Mouse (Mus musculus) large intestine, adult 2 months (tissue): ENCODE measurements around the gene Abhd8. TPM values are rescaled to one million over a fixed set of nuclear protein-coding genes. Genes with fewer than 3 reads are reported as not detected.
A peak's percentile ranks its signal among the peaks of the same experiment; 100 is the strongest.

Experiments used
- DNase-seq: peaks from one replicate; pipeline ENCODE4 v3.0.0-alpha.2; 2012; ENCODE audit warnings: low read depth, low spot score
- WGBS: fragments of 180-500 bp; shearing (Covaris S2); methylation state at CpG from one replicate; pipeline ENCODE4 v1.1.7; 2018; 5-methylcytosine and 5-hydroxymethylcytosine counted together
- polyA plus RNA-seq: library from polyadenylated mRNA; depleted of rRNA; stranded (reverse); fragments of >200 nt; gene quantifications from 2 replicates; pipeline ENCODE4 v1.2.3, GENCODE M21; 2012

Gene Abhd8
- polyA plus RNA-seq, 1 experiment: 18.8 TPM

GRCm38 (mm10) chr8:71484736-71485135 lies 21.3 kb upstream of the Abhd8 start:
- WGBS: 95% methylated on average over 19 of the region's 19 CpGs
- no peak for DNase-seq

GRCm38 (mm10) chr8:71483932-71484331 lies 20.5 kb upstream of the Abhd8 start:
- 65% methylated on average over 8 of the region's 8 CpGs for WGBS
- no peak for DNase-seq

DNA sequence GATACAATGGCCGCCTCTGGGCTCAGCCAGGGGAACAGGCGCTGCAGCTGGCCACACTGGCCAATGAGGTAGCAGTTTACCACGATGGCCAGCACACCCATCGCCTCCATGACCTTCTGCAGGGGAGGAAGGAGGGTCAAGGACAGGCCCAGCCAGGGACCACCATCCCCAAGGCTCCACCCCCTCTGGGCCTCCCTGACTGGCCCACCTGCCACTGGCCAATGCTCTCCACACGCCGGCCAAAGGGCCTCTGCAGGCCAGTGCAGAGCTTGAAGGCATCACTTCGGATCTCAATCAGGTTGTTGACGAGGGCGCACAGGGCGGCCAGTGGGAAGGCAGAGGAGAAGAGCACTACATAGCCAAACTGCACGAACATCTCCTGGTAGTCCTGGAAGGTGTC lies 15.5 kb upstream of the Abhd8 start:
- DNase-seq: no peak
- 90% methylated on average over 11 of the region's 11 CpGs for WGBS

DNA sequence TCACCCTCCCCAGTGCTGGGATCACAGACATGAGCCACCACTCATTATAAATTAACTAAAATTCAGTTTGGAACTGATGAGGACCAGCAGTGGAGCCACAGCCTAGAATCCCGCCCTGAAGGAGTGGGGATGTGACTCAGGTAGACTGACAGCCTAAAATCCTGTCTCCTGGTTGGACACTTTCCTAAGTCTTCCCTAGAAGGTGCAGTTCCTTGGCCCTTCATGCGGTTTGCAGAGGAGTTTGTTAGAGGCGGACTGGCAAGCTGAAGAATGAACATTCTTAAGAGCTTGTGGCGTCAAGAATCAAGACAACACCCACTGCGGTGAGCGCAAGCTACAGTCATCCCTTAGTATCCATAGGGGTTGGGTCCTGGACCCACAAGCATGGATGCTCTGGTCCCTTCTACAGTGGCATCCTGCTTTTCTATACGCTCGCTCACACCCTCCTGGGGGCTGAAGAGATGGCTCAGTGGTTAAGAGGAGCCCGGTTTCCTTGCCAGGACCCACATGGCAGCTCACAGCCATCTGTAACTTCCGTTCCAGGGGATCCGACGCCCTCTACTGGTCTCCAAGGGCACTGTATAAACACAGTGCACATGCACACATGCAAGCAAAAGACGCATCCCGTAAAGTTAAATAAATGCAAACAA lies 13.9 kb upstream of the Abhd8 start:
- DNase-seq: no peak
- 59% methylated on average over 14 of the region's 14 CpGs for WGBS

GRCm38 (mm10) chr8:71476099-71476940 lies 12.9 kb upstream of the Abhd8 start:
- no peak for DNase-seq
- WGBS: under 1% methylated on average over 118 of the region's 121 CpGs

DNA sequence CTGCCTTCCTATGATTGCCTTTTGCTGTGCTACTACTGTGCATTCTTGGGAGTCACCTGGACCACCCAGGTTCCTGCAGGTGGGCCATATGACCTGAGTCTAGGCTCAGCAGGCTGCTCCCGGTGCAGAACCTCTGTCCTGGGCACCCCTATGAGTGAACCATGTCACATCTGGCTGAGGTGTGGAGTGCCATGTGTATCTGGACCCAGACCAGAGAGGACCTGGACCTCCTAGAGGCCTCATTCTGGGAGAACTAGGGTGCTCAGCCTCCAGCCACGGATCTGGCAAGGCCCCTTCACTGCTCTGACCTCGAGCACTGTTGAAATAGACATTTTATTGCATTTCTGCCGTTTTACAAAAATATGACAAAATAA lies 12.2 kb upstream of the Abhd8 start:
- no peak for DNase-seq
- WGBS: 18% methylated on average over 4 of the region's 4 CpGs

- DNase-seq: no peak
- 89% methylated on average over 25 of the region's 25 CpGs for WGBS
Measured at GRCm38 (mm10) chr8:71474785-71475701, 11.6 kb upstream of the Abhd8 start.

- no peak for DNase-seq
- 91% methylated on average over 18 of the region's 18 CpGs for WGBS
Measured at GRCm38 (mm10) chr8:71474344-71474743, 10.9 kb upstream of the Abhd8 start.

GRCm38 (mm10) chr8:71472601-71473386 lies 9.3 kb upstream of the Abhd8 start:
- WGBS: 87% methylated on average over 8 of the region's 8 CpGs
- no peak for DNase-seq

DNA sequence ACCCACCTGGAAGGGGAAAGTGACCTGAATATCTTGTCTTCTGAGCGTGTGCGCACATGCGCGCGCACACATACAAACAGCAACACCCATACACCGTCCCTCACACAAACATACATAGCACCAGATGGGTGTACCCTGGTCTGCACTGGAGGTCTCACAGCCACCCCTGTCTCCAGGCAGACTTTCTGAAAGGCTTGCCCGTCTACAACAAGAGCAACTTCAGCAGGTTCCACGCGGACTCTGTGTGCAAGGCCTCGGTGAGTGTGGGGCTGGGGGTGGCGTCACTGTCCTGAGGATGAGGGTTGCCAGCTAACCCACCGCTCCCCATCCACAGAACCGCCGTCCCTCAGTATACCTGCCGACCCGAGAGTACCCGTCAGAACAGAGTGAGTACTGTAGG lies 8.4 kb upstream of the Abhd8 start:
- WGBS: 94% methylated on average over 17 of the region's 17 CpGs
- DNase-seq: no peak

DNA sequence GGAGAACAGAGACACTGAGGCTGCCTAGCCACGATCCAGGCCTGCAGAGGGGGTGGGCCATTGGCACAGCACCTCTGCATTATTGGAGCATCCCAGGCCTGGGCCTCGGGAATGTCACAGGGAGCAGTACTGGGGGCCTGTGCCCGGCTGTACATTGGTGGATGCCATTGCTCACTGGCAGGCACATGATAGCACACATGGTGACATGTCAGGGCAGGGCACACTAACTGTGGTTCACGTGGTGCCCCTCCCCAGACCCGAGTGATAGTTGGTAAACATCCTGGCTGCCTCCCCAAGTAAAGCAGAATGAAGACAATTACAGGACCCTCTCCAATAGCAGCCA lies 7.4 kb upstream of the Abhd8 start:
- WGBS: 51% methylated on average over 5 of the region's 5 CpGs
- DNase-seq: no peak

DNA sequence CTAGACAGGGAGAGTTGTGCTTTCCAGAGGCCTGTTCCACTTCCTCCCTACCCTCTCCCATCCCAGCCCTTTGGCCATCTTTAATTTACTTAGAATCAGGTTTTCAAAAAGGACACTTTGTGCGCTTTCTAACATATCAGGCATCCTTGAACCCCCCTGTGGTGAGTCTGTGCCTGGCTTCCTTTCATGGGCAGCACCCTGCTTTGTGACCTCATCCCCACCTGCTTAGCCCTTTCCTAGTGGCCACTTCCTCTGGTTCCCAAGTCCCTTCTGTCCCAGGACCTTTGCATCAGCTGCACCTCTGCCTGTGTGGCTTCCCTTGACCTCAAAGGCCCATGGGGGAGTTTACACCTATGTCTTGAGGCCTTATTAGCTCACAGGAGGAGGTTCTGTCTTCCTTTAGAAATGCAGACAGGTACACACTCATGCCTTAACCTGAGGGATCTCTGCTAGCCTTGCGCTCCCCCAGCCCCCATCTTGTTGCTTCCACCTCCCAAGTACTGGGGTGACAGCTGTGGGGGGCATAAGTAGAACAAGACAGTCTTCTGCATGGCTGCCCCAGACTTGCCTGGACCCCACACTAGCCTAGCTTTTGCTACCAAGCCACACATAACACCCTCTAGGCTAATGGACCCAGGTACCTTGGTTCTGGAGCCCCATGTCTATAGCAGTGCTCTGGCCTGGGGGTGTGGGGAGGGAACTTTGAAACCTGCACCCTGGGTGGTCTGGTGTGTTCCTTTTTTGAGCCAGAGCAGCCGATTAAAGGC lies 6.9 kb upstream of the Abhd8 start:
- DNase-seq: no peak
- WGBS: 82% methylated on average over 3 of the region's 3 CpGs

DNA sequence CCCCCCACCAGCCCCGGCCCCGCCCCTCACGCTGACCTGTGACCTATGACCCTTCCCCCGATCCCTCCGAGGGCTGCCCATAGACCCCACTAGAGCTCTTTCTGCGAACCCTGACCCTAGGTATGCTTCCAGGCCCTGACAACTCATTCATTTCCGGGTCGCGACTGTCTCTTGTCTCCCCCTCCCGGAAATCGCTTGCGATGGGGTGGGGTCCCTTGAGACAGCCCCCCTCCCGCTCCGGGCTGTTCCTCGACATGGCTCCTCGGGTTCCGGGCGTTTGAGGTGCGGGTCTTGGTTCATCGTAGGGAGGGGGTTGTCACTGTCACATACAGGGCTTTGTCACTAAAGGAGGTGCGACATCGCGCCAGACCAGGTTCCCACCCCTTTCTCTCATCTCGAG lies 6.0 kb upstream of the Abhd8 start:
- no peak for DNase-seq
- WGBS: under 1% methylated on average over 24 of the region's 24 CpGs

DNA sequence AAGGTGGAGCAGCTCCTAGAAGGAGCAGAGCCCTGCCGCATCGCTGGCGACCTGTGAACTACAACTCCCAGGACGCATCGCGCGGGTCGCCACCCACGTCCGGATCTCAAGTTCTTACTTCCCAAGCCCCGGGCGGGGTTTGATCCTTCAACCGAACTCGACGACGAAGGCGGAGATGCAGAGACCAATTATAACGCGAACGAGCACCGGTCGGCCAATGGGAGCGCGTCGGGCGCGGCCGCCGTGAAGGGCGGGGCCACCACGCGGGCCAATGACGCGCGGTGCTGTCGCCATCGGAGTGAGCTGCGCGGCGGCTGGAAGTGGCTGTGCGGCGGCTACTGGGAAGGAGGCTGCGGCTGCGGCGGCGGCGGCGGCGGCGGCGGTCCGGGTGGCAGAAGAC lies 5.5 kb upstream of the Abhd8 start, which contains the start of gene Dda1:
TSS of gene Dda1 (plus strand) at position 284 of the 400 bp plus-strand sequence.
- 1% methylated on average over 52 of the region's 52 CpGs for whole genome bisulfite sequencing

DNA sequence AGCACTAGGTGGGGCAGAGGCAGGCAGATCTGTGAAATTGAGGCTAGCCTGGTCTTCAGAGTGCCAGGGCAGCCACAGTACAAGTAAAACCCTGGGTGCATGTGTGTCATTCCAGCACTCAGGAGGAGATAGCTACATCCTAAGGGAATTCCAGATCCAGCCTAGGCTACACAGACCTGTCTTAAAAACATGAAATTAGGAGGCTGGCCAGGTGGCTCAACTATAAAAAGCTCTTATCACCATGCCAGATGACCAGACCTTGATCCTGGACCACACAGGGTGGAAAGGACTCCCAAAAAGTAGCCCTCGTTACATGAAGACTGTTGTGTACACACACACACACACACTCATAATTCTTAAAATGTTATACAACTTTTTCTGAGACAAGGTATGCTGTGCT lies 4.5 kb upstream of the Abhd8 start:
- no peak for DNase-seq
- 89% methylated on average over 1 of the region's 1 CpGs for WGBS

More for the DNA sequence above, 5.5 kb upstream of the Abhd8 start, which contains the start of gene Dda1:
- DNase-seq: peak; percentile 93

- WGBS: 87% methylated on average over 2 of the region's 2 CpGs
- no peak for DNase-seq
Measured at GRCm38 (mm10) chr8:71467201-71467600, 3.7 kb upstream of the Abhd8 start.

DNA sequence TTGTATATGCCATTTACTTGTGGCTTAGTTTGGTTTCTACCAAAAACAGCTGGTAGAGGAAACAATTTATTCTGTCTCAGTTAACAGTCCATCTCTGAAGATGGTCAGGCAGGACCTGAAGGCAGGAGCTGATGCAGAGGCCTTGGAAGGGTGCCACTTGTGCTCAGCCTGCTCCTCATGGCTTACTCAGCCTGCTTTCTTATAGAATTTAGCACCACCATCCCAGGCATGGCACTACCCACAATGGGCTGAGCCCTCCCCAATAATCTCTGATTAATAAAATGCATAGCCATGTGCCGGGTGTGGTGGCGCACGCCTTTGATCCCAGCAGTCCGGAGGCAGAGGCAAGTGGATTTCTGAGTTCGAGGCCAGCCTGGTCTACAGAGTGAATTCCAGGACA lies 2.7 kb upstream of the Abhd8 start:
- 96% methylated on average over 5 of the region's 5 CpGs for WGBS
- DNase-seq: no peak

DNA sequence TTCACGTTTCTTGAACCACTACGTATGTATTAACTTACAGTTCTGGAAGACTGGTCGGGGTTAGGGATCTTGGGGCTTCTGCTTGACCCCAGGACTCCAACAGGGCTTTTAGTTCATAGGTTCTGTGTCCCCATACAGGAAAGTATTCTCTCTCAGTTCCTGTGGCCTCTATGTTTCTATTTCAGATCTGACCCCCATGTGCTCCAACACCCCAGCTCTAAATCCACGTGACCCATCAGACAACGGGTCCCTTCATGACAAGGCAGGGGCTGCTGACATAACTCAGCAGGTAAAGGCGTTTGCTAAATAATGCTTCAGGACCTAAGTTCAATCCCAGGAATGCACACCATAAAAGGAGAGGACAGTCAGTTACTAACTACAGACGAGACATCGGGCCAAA lies 2.3 kb upstream of the Abhd8 start:
- 73% methylated on average over 8 of the region's 8 CpGs for WGBS
- DNase-seq: no peak
